Mouse (Mus musculus) liver, adult 2 months (tissue): Measurements from ENCODE around the gene Galnt11.

Experiments
- CTCF ChIP-seq: fragments of 200-500 bp; IDR thresholded peaks from 2 replicates; pipeline ENCODE4 v1.5.1; 2011; ENCODE audit warnings: low read depth, low read length, control low read depth
- POLR2A ChIP-seq: fragments of 200-500 bp; IDR thresholded peaks from 2 replicates; pipeline ENCODE4 v1.6.1; 2011; ENCODE audit warnings: low read length, control low read depth; ENCODE audit not compliant: insufficient read depth; ENCODE audit errors: extremely low read depth

DNA sequence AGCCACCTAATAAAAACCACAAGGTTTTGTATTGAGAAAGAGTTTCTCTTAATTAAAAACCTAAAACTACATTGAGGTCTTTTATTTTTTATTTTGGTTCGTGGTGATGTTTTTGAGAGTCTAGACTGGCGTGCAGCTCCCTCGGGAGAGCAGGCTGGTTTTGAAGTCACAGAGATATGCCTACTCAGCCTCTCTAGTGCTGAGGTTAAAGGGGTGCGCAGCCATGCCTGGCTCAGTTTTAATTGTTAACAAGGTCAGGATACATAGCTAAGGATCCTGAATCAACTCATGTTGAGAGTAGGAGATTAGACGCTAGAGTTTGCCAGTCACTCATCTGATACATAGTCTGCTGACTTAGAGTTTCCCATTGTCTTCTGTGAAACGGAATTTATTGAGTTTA lies 39.7 kb downstream of the Galnt11 start:
- TF ChIP-seq CTCF (no peak), POLR2A (no peak)
